Mouse (Mus musculus): ENCODE measurements around the gene Emc4. TPM values are rescaled to one million over a fixed set of nuclear protein-coding genes. Genes with fewer than 3 reads are reported as not detected.

The Emc4 gene
- 121 and 125 TPM in 2 replicates for polyA plus RNA-seq (2016; fragmentation: Nextera tagmentation; extraction: Ambion mirVana)

DNA sequence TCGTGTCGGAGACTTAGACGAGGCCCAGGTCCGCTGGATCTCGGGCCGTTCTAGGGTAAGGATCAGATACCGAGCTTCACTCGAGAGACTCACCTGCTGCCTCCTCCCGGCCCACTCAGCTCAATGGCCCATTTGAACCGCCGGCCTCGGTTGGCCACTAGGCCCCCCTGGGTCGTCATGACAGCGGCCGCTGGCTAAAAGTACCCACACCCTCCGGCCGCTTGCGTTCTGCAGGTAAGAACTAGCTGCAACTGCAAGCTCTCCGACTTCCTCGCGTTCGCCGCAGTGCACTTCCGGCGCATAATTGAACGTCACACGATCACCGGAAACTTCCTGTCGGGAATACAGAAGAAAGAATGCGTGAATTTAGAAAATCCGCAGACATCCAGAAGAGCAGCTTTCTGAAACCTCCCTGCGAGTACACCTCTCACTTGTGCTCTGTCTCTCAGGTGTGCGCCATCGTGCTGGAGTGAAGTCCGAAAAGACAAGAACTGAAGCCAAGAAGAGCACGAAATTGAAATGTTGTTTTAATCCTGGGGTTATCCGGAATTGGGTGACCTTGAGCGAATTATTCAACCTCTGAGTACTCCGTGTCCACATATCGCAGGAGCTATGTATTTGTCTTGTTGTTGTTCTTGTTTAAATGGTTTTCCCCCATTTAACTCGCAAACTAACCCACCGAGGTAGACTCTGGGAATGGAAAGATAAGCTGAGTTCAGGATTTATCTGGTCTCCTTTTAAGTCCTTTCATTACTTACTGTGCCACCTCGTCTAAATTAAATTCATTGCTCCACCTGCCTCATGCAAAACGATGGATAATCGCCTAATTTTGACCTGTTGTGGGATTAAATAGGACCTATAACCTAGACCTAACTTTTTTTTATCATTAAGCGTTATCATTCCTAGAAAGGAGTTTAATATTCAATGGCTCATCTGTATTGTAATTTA lies at the start of gene Emc4:
TSS of gene Emc4 (minus strand) at position 302 of the 948 bp plus-strand sequence.
- Histone ChIP-seq H3K36me3 (peaks cover 25% of the 10 kb centered on the region), H3K4me3 (peak within 1 kb of the TSS; percentile 92), H3K27me3 (ENCODE audit: low read depth, poor library complexity, severe bottlenecking) (no peaks in the 10 kb centered on the region), H3K27ac (replicated peaks) (peak within 1 kb of the TSS; percentile 89), H3K9me3 (replicated peaks) (no peaks in the 10 kb centered on the region), H3K4me1 (peaks cover 18% of the 10 kb centered on the region)
- WGBS: 2% methylated on average over 46 of the region's 46 CpGs
- DNase-seq (ENCODE audit: low spot score): peak; percentile 92

GRCm38 (mm10) chr2:112407030-112407429 lies 39.2 kb upstream of the Emc4 start:
- no peaks in the 10 kb centered on the region for H3K4me1 ChIP-seq
- H3K36me3 ChIP-seq: peaks cover 56% of the 10 kb centered on the region
- H3K27ac ChIP-seq (replicated peaks): no peak overlapping the region
- H3K9me3 ChIP-seq (replicated peaks): no peaks in the 10 kb centered on the region
- no peak overlapping the region for H3K4me3 ChIP-seq
- H3K27me3 ChIP-seq (ENCODE audit: low read depth, poor library complexity, severe bottlenecking): no peaks in the 10 kb centered on the region
- DNase-seq (ENCODE audit: low spot score): no peak
- 92% methylated on average over 3 of the region's 3 CpGs for WGBS

DNA sequence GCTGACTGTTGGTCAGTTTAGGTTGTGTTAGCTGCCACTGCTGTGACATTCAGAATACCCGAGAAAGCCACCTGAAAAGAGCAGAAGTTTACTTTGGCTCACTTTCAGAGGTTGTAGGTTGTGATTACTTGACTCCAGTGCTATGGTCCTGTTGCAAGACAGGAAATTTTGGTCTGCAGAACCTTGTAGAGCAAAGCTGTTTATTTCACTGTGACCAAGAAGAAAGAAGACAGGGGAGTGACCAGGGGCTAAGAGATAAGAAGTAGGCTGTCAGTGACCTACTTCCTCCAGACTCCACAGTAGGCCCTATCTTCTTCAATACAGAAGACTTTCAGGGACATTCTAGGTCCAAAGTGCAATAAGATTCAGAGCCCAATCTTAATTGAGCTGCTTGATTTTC lies 28.8 kb upstream of the Emc4 start:
- Histone ChIP-seq H3K27ac (replicated peaks) (no peak overlapping the region), H3K9me3 (replicated peaks) (no peaks in the 10 kb centered on the region), H3K27me3 (ENCODE audit: low read depth, poor library complexity, severe bottlenecking) (no peaks in the 10 kb centered on the region), H3K4me1 (no peaks in the 10 kb centered on the region), H3K4me3 (no peak overlapping the region), H3K36me3 (0 out of 2 replicates have a peak, but pooled peaks cover 3% of the 10 kb centered on the region)
- no peak for DNase-seq (ENCODE audit: low spot score)
- 80% methylated on average over 1 of the region's 1 CpGs for WGBS

- H3K9me3 ChIP-seq (replicated peaks): no peaks in the 10 kb centered on the region
- 0 out of 2 replicates have a peak, but pooled peaks cover 3% of the 10 kb centered on the region for H3K36me3 ChIP-seq
- no peak overlapping the region for H3K4me3 ChIP-seq
- H3K4me1 ChIP-seq: no peaks in the 10 kb centered on the region
- DNase-seq (ENCODE audit: low spot score): no peak
- no peak overlapping the region for H3K27ac ChIP-seq (replicated peaks)
- H3K27me3 ChIP-seq (ENCODE audit: low read depth, poor library complexity, severe bottlenecking): no peaks in the 10 kb centered on the region
Observed at GRCm38 (mm10) chr2:112393958-112394357, 26.1 kb upstream of the Emc4 start.

DNA sequence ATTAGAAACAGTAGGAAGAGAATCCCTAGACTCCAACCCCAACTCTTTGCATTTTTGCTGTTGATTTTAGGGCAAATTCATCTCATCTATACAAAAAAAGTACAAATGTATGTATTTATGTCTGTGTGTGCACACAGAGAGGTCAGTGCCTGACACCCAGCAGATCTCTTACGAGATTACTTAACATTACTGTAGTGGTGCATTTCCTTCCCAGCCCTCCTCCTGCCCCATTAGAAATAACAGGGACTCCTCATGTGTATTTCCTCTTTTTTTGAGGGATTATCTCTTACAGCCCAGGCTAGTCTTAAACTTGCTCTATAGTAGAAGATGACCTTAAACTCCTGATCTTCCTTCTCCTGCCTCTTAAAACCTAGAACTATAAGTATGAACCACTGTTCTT lies 24.9 kb upstream of the Emc4 start:
- Histone ChIP-seq H3K36me3 (0 out of 2 replicates have a peak, but pooled peaks cover 3% of the 10 kb centered on the region), H3K27ac (replicated peaks) (no peak overlapping the region), H3K27me3 (ENCODE audit: low read depth, poor library complexity, severe bottlenecking) (no peaks in the 10 kb centered on the region), H3K9me3 (replicated peaks) (no peaks in the 10 kb centered on the region), H3K4me1 (no peaks in the 10 kb centered on the region), H3K4me3 (no peak overlapping the region)
- WGBS: 95% methylated on average over 1 of the region's 1 CpGs
- DNase-seq (ENCODE audit: low spot score): no peak

GRCm38 (mm10) chr2:112391346-112392000 lies 23.6 kb upstream of the Emc4 start:
- 88% methylated on average over 4 of the region's 4 CpGs for WGBS
- no peak for DNase-seq (ENCODE audit: low spot score)
- Histone ChIP-seq H3K9me3 (replicated peaks) (no peaks in the 10 kb centered on the region), H3K36me3 (0 out of 2 replicates have a peak, but pooled peaks cover 3% of the 10 kb centered on the region), H3K4me3 (no peak overlapping the region), H3K27me3 (ENCODE audit: low read depth, poor library complexity, severe bottlenecking) (no peaks in the 10 kb centered on the region), H3K4me1 (no peaks in the 10 kb centered on the region), H3K27ac (replicated peaks) (no peak overlapping the region)

- Histone ChIP-seq H3K36me3 (0 out of 2 replicates have a peak, but pooled peaks cover 3% of the 10 kb centered on the region), H3K9me3 (replicated peaks) (no peaks in the 10 kb centered on the region), H3K4me3 (no peak overlapping the region), H3K27me3 (ENCODE audit: low read depth, poor library complexity, severe bottlenecking) (no peaks in the 10 kb centered on the region), H3K4me1 (no peaks in the 10 kb centered on the region), H3K27ac (replicated peaks) (no peak overlapping the region)
- 93% methylated on average over 5 of the region's 5 CpGs for WGBS
- no peak for DNase-seq (ENCODE audit: low spot score)
Observed at GRCm38 (mm10) chr2:112390843-112391242, 23.0 kb upstream of the Emc4 start.

- Histone ChIP-seq H3K4me1 (peaks cover 16% of the 10 kb centered on the region), H3K4me3 (no peak overlapping the region), H3K27ac (replicated peaks) (no peak overlapping the region), H3K9me3 (replicated peaks) (no peaks in the 10 kb centered on the region), H3K36me3 (peaks cover 6% of the 10 kb centered on the region; the same call in 1 of the 2 replicates), H3K27me3 (ENCODE audit: low read depth, poor library complexity, severe bottlenecking) (no peaks in the 10 kb centered on the region)
- 97% methylated on average over 1 of the region's 1 CpGs for WGBS
- no peak for DNase-seq (ENCODE audit: low spot score)
Observed at GRCm38 (mm10) chr2:112381219-112381618, 13.4 kb upstream of the Emc4 start.

DNA sequence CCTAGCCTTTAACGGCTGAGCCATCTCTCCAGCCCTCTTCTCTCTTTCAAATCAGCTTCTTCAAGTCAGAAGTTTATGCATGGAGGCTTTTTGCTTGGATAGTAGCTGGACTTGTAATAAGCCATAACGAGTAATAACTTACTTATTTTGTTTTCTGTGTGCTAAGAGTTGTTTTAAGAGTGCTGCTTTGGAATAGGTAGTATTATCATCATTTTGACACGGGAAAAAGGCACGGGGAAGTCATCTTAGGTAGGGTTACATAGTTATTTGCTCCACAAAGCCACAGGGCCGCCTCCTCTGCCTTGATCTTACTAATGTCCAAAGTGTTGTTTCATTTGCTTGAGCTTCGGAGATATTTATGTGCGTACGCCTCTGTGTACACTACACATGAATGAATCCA lies 12.3 kb upstream of the Emc4 start:
- 66% methylated on average over 8 of the region's 8 CpGs for WGBS
- Histone ChIP-seq H3K4me3 (peak overlapping the region; percentile 95), H3K27ac (replicated peaks) (peak overlapping the region; percentile 98), H3K4me1 (peaks cover 16% of the 10 kb centered on the region), H3K36me3 (peaks cover 6% of the 10 kb centered on the region; the same call in 1 of the 2 replicates), H3K27me3 (ENCODE audit: low read depth, poor library complexity, severe bottlenecking) (no peaks in the 10 kb centered on the region), H3K9me3 (replicated peaks) (no peaks in the 10 kb centered on the region)
- no peak for DNase-seq (ENCODE audit: low spot score)

DNA sequence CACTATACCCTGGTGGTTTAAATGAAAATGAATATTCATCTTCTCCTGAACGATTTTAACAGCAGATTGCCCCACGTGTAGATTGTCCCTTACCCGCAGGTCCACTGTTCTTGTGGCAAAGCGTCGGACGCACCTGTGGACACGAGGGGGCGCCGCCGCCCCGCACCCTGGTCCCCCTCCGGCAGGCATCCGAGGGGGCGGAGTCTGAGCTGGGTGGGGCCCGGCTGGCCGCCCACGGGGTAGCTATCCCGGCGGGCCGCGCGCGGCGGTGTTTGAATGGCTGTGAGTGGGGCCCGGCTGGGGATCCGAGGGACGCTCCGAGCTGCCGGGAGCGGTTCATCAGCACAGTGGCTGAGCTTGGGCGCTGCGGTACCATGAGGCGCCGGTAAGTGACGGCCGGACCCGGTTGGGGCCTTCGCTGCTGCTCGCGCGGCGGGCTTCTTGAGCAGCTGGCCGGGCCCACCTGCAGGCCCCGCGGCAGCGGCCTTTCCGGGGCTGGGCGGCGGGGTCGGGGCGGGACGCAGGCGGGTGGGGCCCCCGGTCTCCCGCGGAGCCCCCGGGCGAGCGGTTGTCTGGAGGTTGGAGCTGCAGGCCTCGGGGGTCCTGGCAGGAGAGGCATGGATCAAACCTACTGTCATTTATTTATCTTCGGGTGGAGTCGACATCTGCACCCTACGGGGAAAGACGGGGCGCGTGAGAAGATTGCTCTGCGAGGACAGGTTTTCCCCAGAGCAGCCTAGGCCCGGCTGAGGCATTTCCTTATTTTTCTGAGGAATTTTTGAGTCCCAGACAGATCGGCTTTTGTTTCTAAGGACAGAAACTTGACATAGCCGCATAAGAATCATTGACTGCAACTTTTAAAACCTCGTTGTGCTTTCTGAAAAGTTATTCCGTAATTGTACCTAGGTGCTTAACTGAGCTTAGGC lies 11.4 kb upstream of the Emc4 start, which contains the start of gene Katnbl1:
TSS of gene Katnbl1 (plus strand) at position 239 of the 926 bp plus-strand sequence.
- H3K4me3 ChIP-seq: peak within 1 kb of the TSS; percentile 95
- H3K9me3 ChIP-seq (replicated peaks): no peaks in the 10 kb centered on the region
- peak; percentile 94 for DNase-seq (ENCODE audit: low spot score)
- under 1% methylated on average over 72 of the region's 72 CpGs for WGBS
- H3K27me3 ChIP-seq (ENCODE audit: low read depth, poor library complexity, severe bottlenecking): no peaks in the 10 kb centered on the region
- H3K27ac ChIP-seq (replicated peaks): peak within 1 kb of the TSS; percentile 98
- peaks cover 6% of the 10 kb centered on the region; the same call in 1 of the 2 replicates for H3K36me3 ChIP-seq
- peaks cover 16% of the 10 kb centered on the region for H3K4me1 ChIP-seq

GRCm38 (mm10) chr2:112374610-112375009 lies 6.8 kb upstream of the Emc4 start:
- no peak for DNase-seq (ENCODE audit: low spot score)
- no peaks in the 10 kb centered on the region for H3K36me3 ChIP-seq
- H3K27me3 ChIP-seq (ENCODE audit: low read depth, poor library complexity, severe bottlenecking): no peaks in the 10 kb centered on the region
- 73% methylated on average over 5 of the region's 5 CpGs for WGBS
- H3K4me3 ChIP-seq: no peak overlapping the region
- H3K9me3 ChIP-seq (replicated peaks): no peaks in the 10 kb centered on the region
- H3K4me1 ChIP-seq: 0 out of 2 replicates have a peak, but pooled peaks cover 2% of the 10 kb centered on the region
- no peak overlapping the region for H3K27ac ChIP-seq (replicated peaks)

DNA sequence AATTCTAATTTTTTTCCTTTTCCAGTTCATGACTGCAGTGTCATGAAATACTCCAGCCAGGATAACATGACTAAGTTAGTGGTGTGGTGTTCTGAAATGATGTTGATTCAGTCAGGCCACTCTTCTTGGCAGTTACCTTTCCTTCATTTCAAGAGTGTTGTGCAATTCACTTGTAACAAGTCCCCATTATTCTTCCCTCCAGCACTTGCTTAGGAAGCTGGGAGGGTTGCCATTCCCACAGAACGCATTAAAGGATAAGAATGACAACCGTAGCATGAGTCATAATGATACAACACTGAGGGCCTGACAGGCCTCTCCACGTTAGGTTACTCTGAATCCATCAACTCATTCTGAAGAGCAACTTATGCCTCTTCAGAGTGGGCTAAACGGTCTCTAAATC lies 5.3 kb upstream of the Emc4 start:
- H3K27me3 ChIP-seq (ENCODE audit: low read depth, poor library complexity, severe bottlenecking): no peaks in the 10 kb centered on the region
- H3K27ac ChIP-seq (replicated peaks): no peak overlapping the region
- WGBS: 67% methylated on average over 4 of the region's 4 CpGs
- no peak overlapping the region for H3K4me3 ChIP-seq
- H3K4me1 ChIP-seq: peaks cover 7% of the 10 kb centered on the region
- no peak for DNase-seq (ENCODE audit: low spot score)
- H3K9me3 ChIP-seq (replicated peaks): no peaks in the 10 kb centered on the region
- H3K36me3 ChIP-seq: no peaks in the 10 kb centered on the region
